Mouse (Mus musculus) heart, postnatal 0 days (tissue): ENCODE results near the gene Nrbf2. TPM values are rescaled to one million over a fixed set of nuclear protein-coding genes. Genes with fewer than 3 reads are reported as not detected.

Experiments
- ATAC-seq: fragments of 200-750 bp; cut with Nextera tagmentation; 2 replicates; pipeline ENCODE4 v1.8.0; 2017; ENCODE audit warnings: low read depth, moderate number of reproducible peaks, moderate library complexity; ENCODE audit not compliant: insufficient read depth
- DNase-seq: peaks from one replicate; pipeline ENCODE4 v3.0.0-alpha.2; 2016; ENCODE audit warnings: low spot score
- H3K27ac ChIP-seq: fragments of 300-500 bp; sonication (generic); 2 replicates; pipeline ENCODE4 v1.5.1; 2014; ENCODE audit warnings: low read depth, mild to moderate bottlenecking
- H3K27me3 ChIP-seq: fragments of 300-500 bp; sonication (generic); 2 replicates; pipeline ENCODE4 v1.6.1; 2014; ENCODE audit warnings: low read length, mixed read lengths; ENCODE audit not compliant: control insufficient read depth, insufficient read depth
- H3K36me3 ChIP-seq: fragments of 300-500 bp; sonication (generic); replicated peaks from 2 replicates; pipeline ENCODE4 v1.6.1; 2014; ENCODE audit warnings: low read length, mixed read lengths; ENCODE audit not compliant: control insufficient read depth, insufficient read depth
- H3K4me1 ChIP-seq: fragments of 300-500 bp; sonication (generic); 2 replicates; pipeline ENCODE4 v1.6.1; 2014; ENCODE audit warnings: antibody characterized with exemption; ENCODE audit not compliant: control insufficient read depth, insufficient read depth
- H3K4me2 ChIP-seq: fragments of 300-500 bp; sonication (generic); 2 replicates; pipeline ENCODE4 v1.6.1; 2014; ENCODE audit warnings: low read depth, mild to moderate bottlenecking, low read length, moderate library complexity
- H3K4me3 ChIP-seq: fragments of 300-500 bp; sonication (generic); 2 replicates; pipeline ENCODE4 v1.5.1; 2014; ENCODE audit warnings: low read depth, low read length
- H3K9ac ChIP-seq: fragments of 300-500 bp; sonication (generic); replicated peaks from 2 replicates; pipeline ENCODE4 v1.6.1; 2014; ENCODE audit warnings: low read depth, low read length, mixed read lengths
- H3K9me3 ChIP-seq: fragments of 300-500 bp; sonication (generic); replicated peaks from 2 replicates; pipeline ENCODE4 v1.6.1; 2016; ENCODE audit warnings: low read length; ENCODE audit not compliant: control insufficient read depth
- CTCF ChIP-seq: IDR thresholded peaks from 2 replicates; pipeline ENCODE4 v1.5.1; 2016; ENCODE audit warnings: antibody characterized with exemption, control low read depth, low read depth
- EP300 ChIP-seq: IDR thresholded peaks from 2 replicates; pipeline ENCODE4 v1.6.1; 2016; ENCODE audit warnings: antibody characterized with exemption, low read depth
- WGBS: fragments of 180-500 bp; shearing (Covaris S2); extraction: QIAGEN DNeasy Blood & Tissue Kit; methylation state at CpG from one replicate; pipeline ENCODE4 v1.1.7; 2014; 5-methylcytosine and 5-hydroxymethylcytosine counted together
- polyA plus RNA-seq: library from polyadenylated mRNA; unstranded; fragments of >200 nt; fragmentation: Nextera tagmentation; extraction: Ambion mirVana; gene quantifications from 2 replicates; pipeline ENCODE4 v1.2.1, GENCODE M21; 2015
- total RNA-seq: library from RNA; depleted of rRNA; stranded (reverse); fragments of >200 nt; gene quantifications from 2 replicates; pipeline ENCODE4 v1.2.3, GENCODE M21; 2014; ENCODE audit warnings: low replicate concordance

Nrbf2 gene
- total and polyA plus RNA-seq, 2 experiments from 2014 or later = 12.5 to 24.3 TPM

DNA sequence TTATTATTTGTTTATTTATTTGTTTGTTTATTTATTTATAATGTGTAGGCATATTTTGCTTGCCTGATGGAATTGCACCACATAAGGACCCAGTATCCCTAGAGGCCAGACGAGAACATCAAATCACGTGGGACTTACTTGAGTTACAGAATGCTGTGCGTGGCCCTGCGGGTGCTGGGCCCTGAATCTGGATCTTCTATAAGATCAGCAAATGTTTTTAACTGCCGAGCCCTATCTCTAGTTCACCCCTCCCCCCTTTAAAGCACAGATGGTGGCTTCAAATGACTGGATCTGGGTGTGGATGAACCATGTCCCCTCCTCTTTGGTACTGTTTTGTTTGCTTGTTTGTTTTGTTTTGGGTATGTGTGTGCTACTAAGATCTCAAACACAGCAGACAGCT is 10.2 kb upstream of the Nrbf2 start:
- TF ChIP-seq EP300 (no peak), CTCF (no peak)
- no peaks in the 10 kb centered on the region for H3K9me3 ChIP-seq
- H3K4me1 ChIP-seq = peaks cover 15% of the 10 kb centered on the region
- H3K4me2 ChIP-seq = no peak overlapping the region
- WGBS = 72% methylated on average over 5 of the region's 5 CpGs
- no peak for DNase-seq
- no peak for ATAC-seq
- H3K4me3 ChIP-seq = no peak overlapping the region
- H3K36me3 ChIP-seq = no peaks in the 10 kb centered on the region
- H3K27me3 ChIP-seq = no peaks in the 10 kb centered on the region
- no peak overlapping the region for H3K9ac ChIP-seq
- H3K27ac ChIP-seq = no peak overlapping the region

DNA sequence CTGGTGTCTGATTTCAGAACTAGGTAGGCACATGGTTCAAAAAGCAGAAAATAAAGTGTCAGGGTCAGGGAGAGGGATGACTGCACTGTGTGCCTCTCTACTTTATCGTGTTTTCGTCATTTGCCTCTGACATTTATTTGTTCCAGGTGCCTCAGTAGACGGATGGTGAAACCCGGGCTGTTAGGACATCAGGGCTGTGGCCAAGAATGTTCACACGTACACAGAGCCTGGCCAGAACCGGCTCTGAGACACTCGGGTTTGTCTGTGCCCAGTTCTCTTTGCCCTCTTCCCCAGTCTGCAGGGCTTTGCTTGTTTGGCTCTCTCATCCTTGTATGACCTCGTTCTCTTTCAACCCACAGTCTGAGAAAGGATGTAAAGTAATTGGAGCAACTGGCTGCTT is 6.0 kb upstream of the Nrbf2 start:
- H3K9ac ChIP-seq = no peak overlapping the region
- no peak overlapping the region for H3K4me2 ChIP-seq
- no peak for DNase-seq
- no peak; the same call in 1 of the 2 replicates for ATAC-seq
- no peak overlapping the region for H3K4me3 ChIP-seq
- no peaks in the 10 kb centered on the region for H3K27me3 ChIP-seq
- 0 out of 2 replicates have a peak overlapping the region, but pooled peaks have one; percentile 38 for H3K27ac ChIP-seq
- H3K4me1 ChIP-seq = peaks cover 16% of the 10 kb centered on the region
- H3K9me3 ChIP-seq = no peaks in the 10 kb centered on the region
- no peaks in the 10 kb centered on the region for H3K36me3 ChIP-seq
- 24% methylated on average over 8 of the region's 8 CpGs for WGBS
- TF ChIP-seq EP300 = no peak
- no peak for TF ChIP-seq CTCF

DNA sequence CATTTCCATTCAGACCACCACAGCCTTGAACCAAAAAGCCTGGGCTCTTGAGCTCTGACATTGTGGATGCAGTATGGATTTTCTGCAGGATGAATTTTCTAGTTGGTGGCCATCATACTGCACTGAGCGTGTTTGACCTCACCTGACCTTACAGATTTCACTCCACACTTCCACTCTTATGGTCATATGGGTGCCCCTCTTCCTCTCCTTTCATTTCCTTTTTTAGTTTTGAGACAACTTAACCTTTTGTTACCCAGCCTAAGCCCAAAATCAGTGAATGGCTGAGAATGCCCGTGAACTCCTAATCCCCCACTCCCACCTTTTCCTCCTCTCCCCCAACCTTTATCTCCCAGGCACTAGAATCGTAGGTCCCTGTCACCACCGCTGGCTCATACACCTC is 5.5 kb upstream of the Nrbf2 start:
- no peak overlapping the region for H3K4me2 ChIP-seq
- 46% methylated on average over 4 of the region's 4 CpGs for WGBS
- TF ChIP-seq EP300 (no peak), CTCF (no peak)
- no peak for ATAC-seq
- H3K4me1 ChIP-seq = peaks cover 16% of the 10 kb centered on the region
- DNase-seq = no peak
- no peak overlapping the region for H3K27ac ChIP-seq
- H3K36me3 ChIP-seq = no peaks in the 10 kb centered on the region
- H3K9ac ChIP-seq = no peak overlapping the region
- no peaks in the 10 kb centered on the region for H3K27me3 ChIP-seq
- H3K9me3 ChIP-seq = no peaks in the 10 kb centered on the region
- no peak overlapping the region for H3K4me3 ChIP-seq

DNA sequence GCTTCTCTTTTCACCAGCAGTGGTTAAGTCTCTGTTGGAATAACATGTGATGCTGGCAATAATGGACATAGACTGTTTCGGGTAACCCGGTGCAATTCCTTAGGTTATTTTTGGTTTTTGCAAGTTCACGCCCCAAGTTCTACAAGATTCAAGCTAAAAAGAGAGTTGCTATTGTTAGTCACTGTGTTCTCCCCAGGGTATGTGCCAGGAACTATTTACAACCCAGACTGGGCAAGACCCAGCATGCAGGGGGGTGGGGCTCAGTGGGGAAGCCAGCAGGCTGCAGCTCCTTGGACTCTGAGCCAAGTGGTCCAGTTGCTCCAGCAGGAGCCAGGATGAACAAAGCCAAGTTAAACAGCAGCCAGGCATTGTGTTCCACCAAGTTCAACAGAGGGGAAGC is 2.8 kb upstream of the Nrbf2 start:
- WGBS = 14% methylated on average over 3 of the region's 3 CpGs

DNA sequence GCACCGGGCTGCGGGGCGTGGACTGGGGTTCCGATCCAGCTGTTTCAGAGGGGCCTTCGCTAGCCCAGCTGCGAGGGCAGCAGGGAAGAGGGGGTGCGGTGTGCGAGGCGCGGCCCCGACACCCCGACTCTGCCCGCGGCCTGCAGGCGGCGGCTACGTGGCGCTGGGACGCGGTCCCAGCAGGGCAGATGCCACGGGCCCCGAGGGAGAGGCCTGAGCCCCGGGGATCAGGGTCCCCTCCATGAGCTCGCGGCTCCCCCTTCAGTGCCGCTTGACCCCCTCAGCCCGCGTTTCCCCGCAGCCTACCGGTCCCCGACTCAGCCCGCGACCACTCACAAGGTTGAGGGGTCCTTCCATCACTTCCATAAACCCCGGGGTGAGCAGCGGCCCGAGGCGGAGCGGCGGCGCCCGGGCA is 337 bp downstream of the Nrbf2 start:
- TF ChIP-seq CTCF (no peak), EP300 (no peak)
- H3K4me3 ChIP-seq = peak overlapping the region; percentile 98
- H3K4me1 ChIP-seq = peaks cover 41% of the 10 kb centered on the region
- peak overlapping the region; percentile 96 for H3K9ac ChIP-seq
- 0% methylated on average over 36 of the region's 41 CpGs for WGBS
- no peaks in the 10 kb centered on the region for H3K36me3 ChIP-seq
- no peaks in the 10 kb centered on the region for H3K9me3 ChIP-seq
- peak overlapping the region; percentile 84 for H3K27ac ChIP-seq
- peak overlapping the region; percentile 96 for H3K4me2 ChIP-seq
- H3K27me3 ChIP-seq = no peaks in the 10 kb centered on the region
- ATAC-seq = peak; percentile 15
- DNase-seq = peak; percentile 28

More for the DNA sequence above, 2.8 kb upstream of the Nrbf2 start:
- ATAC-seq (peak; percentile 77), DNase-seq (peak; percentile 79)
- Histone ChIP-seq H3K9ac (no peak overlapping the region), H3K4me2 (peak overlapping the region; percentile 7; the same call in 1 of the 2 replicates), H3K27me3 (no peaks in the 10 kb centered on the region), H3K4me1 (peaks cover 27% of the 10 kb centered on the region), H3K4me3 (no peak overlapping the region), H3K9me3 (no peaks in the 10 kb centered on the region), H3K36me3 (no peaks in the 10 kb centered on the region), H3K27ac (peak overlapping the region; percentile 59)
- TF ChIP-seq CTCF = no peak
- TF ChIP-seq EP300 = peak; percentile 67; the same call in 1 of the 2 replicates

DNA sequence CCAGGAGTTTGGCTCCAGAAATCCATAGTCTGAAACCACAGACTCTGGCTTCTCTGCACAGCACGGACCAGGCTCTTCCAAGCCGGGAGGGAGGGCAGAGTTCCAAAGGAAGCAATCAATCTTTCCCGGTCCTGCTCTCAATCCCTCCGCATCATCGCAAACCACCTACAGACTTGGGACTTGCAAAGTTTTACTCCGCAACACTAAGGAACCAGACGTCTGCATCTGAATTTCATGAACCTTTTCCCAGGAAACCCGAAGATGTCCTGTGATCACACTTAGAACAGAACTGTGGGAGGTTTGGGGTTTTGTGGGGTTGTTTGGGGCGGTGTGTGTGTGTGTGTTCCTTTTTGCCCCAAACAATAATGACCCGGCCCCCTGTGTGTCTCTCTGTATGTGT is 794 bp downstream of the Nrbf2 start:
- WGBS = 3% methylated on average over 10 of the region's 10 CpGs
- H3K4me2 ChIP-seq = peak overlapping the region; percentile 96

More for the DNA sequence above, 794 bp downstream of the Nrbf2 start:
- DNase-seq (peak; percentile 32), ATAC-seq (no peak)
- TF ChIP-seq CTCF (no peak), EP300 (no peak)
- Histone ChIP-seq H3K36me3 (no peaks in the 10 kb centered on the region), H3K27ac (peak overlapping the region; percentile 84), H3K9ac (peak overlapping the region; percentile 96), H3K4me1 (peaks cover 41% of the 10 kb centered on the region), H3K27me3 (no peaks in the 10 kb centered on the region), H3K9me3 (no peaks in the 10 kb centered on the region), H3K4me3 (peak overlapping the region; percentile 98)
